Mouse (Mus musculus): ENCODE results near the gene Fam189b.

DNA sequence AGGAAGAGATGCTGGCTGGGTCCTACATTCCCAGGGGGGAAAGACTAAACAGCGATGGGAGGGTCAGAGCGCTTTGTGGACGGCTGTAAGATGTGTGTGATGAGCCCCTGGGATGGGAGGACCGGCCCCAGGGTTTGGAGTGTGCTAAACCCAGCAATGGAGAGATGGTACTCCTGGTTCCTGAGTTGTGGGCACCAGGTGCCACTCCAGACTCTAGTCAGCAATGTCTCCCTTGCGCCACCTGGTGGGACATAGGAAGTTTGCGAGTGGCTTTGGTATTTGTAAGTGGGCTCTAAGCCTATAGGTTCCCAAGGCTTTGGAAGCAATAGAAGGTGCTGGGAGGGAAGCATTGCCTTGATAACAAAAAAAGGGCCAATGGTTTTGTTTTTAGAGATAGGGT is 32.9 kb downstream of the Fam189b start:
- TF ChIP-seq POLR2A (IDR thresholded peaks at IDR 0.05; ENCODE audit: extremely low read depth, insufficient read depth, low read length) (no peak), CTCF (IDR thresholded peaks at IDR 0.05; ENCODE audit: low read depth, low read length) (peak; percentile 91)

Measured in liver, adult 2 months (tissue).